Mouse (Mus musculus) C2C12 (cell line): ENCODE data around the gene Pgp. TPM values are rescaled to one million over a fixed set of nuclear protein-coding genes. Genes with fewer than 3 reads are reported as not detected.

Experiments
- H3K27me3 ChIP-seq: one replicate; pipeline ENCODE4 v1.6.1; 2011; ENCODE audit not compliant: control insufficient read depth, insufficient read depth, insufficient read length
- H3K36me3 ChIP-seq: one replicate; pipeline ENCODE4 v1.6.1; 2011; ENCODE audit not compliant: control insufficient read depth, insufficient read depth
- H3K4me3 ChIP-seq: one replicate; pipeline ENCODE4 v1.5.1; 2011; ENCODE audit warnings: mild to moderate bottlenecking, control low read depth; ENCODE audit not compliant: poor library complexity, insufficient read depth, severe bottlenecking
- H3K79me2 ChIP-seq: one replicate; pipeline ENCODE4 v1.6.1; 2011; ENCODE audit not compliant: control insufficient read depth, insufficient read depth
- H3K79me3 ChIP-seq: one replicate; pipeline ENCODE4 v1.6.1; 2011; ENCODE audit warnings: low read depth, control low read depth
- H3ac ChIP-seq: one replicate; pipeline ENCODE3; 2011; ENCODE audit warnings: low read depth; ENCODE audit not compliant: control insufficient read depth, insufficient read length
- CEBPB ChIP-seq: IDR thresholded peaks from one replicate; pipeline ENCODE4 v1.6.1; 2011; ENCODE audit warnings: low read depth, mild to moderate bottlenecking, control low read depth, moderate library complexity
- CTCF ChIP-seq: IDR thresholded peaks from one replicate; pipeline ENCODE4 v1.5.1; 2011; ENCODE audit not compliant: control insufficient read depth, insufficient read depth, insufficient read length
- FOSL1 ChIP-seq: IDR thresholded peaks from one replicate; pipeline ENCODE4 v1.8.0; 2011; ENCODE audit warnings: mild to moderate bottlenecking, low read length; ENCODE audit not compliant: poor library complexity, insufficient read depth, severe bottlenecking
- MAX ChIP-seq: IDR thresholded peaks from one replicate; pipeline ENCODE4 v1.6.1; 2011; ENCODE audit warnings: mild to moderate bottlenecking, control low read depth
- MYOD1 ChIP-seq: IDR thresholded peaks from one replicate; pipeline ENCODE4 v1.6.1; 2011; ENCODE audit warnings: low read depth; ENCODE audit not compliant: control insufficient read depth, insufficient read length
- MYOG ChIP-seq: IDR thresholded peaks from one replicate; pipeline ENCODE4 v1.6.1; 2011; ENCODE audit not compliant: control insufficient read depth, insufficient read length; ENCODE audit errors: extremely low read depth
- USF1 ChIP-seq: IDR thresholded peaks from one replicate; pipeline ENCODE4 v1.6.1; 2011; ENCODE audit warnings: low read depth, mild to moderate bottlenecking, control low read depth, moderate library complexity
- polyA plus RNA-seq: library from polyadenylated mRNA; unstranded; fragments of >200 nt; fragmentation: generic; extraction: Trizol; gene quantifications from one replicate; pipeline ENCODE4 v1.2.1, GENCODE M21; 2012; ENCODE audit warnings: missing spikeins

Pgp gene
- polyA plus RNA-seq, 1 experiment, result 56.7 TPM

GRCm38 (mm10) chr17:24478663-24479380 is 8.6 kb downstream of the Pgp start, which contains the start of gene Mlst8:
TSS of gene Mlst8 (minus strand) at chr17:24479078.
- H3K4me3 ChIP-seq, result peak within 1 kb of the TSS; percentile 49
- peaks cover 13% of the 10 kb centered on the region for H3K79me2 ChIP-seq
- peaks cover 3% of the 10 kb centered on the region for H3K79me3 ChIP-seq
- H3K36me3 ChIP-seq, result peaks cover 31% of the 10 kb centered on the region
- H3K27me3 ChIP-seq, result no peaks in the 10 kb centered on the region
- H3ac ChIP-seq, result peak within 1 kb of the TSS; percentile 96
- TF ChIP-seq CTCF (peak; percentile 91), CEBPB (no peak)

GRCm38 (mm10) chr17:24479431-24479830 is 9.2 kb downstream of the Pgp start:
- Histone ChIP-seq H3K27me3 (no peaks in the 10 kb centered on the region), H3K79me2 (peaks cover 13% of the 10 kb centered on the region), H3ac (no peak overlapping the region), H3K4me3 (peak overlapping the region; percentile 49), H3K79me3 (peaks cover 3% of the 10 kb centered on the region), H3K36me3 (peaks cover 26% of the 10 kb centered on the region)
- TF ChIP-seq MYOG, result no peak
- no peak for TF ChIP-seq FOSL1
- no peak for TF ChIP-seq MAX
- no peak for TF ChIP-seq CTCF
- no peak for TF ChIP-seq USF1
- no peak for TF ChIP-seq CEBPB
- TF ChIP-seq MYOD1, result no peak

- no peak overlapping the region for H3ac ChIP-seq
- no peak for TF ChIP-seq MYOD1
- no peak for TF ChIP-seq CEBPB
- no peak for TF ChIP-seq CTCF
- no peak for TF ChIP-seq FOSL1
- no peak for TF ChIP-seq MAX
- TF ChIP-seq MYOG, result no peak
- TF ChIP-seq USF1, result no peak
- peaks cover 13% of the 10 kb centered on the region for H3K79me2 ChIP-seq
- H3K4me3 ChIP-seq, result no peak overlapping the region
- H3K27me3 ChIP-seq, result peaks cover 3% of the 10 kb centered on the region
- H3K36me3 ChIP-seq, result peaks cover 17% of the 10 kb centered on the region
- peaks cover 3% of the 10 kb centered on the region for H3K79me3 ChIP-seq
Observed at GRCm38 (mm10) chr17:24480201-24480826, 10.1 kb downstream of the Pgp start.

- peaks cover 3% of the 10 kb centered on the region for H3K79me3 ChIP-seq
- no peak for TF ChIP-seq CEBPB
- no peak for TF ChIP-seq MAX
- TF ChIP-seq MYOG, result no peak
- no peak for TF ChIP-seq MYOD1
- TF ChIP-seq CTCF, result no peak
- TF ChIP-seq USF1, result no peak
- TF ChIP-seq FOSL1, result no peak
- H3K4me3 ChIP-seq, result no peak overlapping the region
- peaks cover 13% of the 10 kb centered on the region for H3K79me2 ChIP-seq
- H3K36me3 ChIP-seq, result peaks cover 8% of the 10 kb centered on the region
- H3ac ChIP-seq, result no peak overlapping the region
- peaks cover 5% of the 10 kb centered on the region for H3K27me3 ChIP-seq
Observed at GRCm38 (mm10) chr17:24481027-24481815, 11.0 kb downstream of the Pgp start.

GRCm38 (mm10) chr17:24483495-24483894 is 13.3 kb downstream of the Pgp start:
- H3K36me3 ChIP-seq, result no peaks in the 10 kb centered on the region
- no peak overlapping the region for H3ac ChIP-seq
- peaks cover 22% of the 10 kb centered on the region for H3K27me3 ChIP-seq
- H3K4me3 ChIP-seq, result no peak overlapping the region
- H3K79me2 ChIP-seq, result no peaks in the 10 kb centered on the region
- TF ChIP-seq MYOD1, result no peak
- no peak for TF ChIP-seq FOSL1
- TF ChIP-seq CEBPB, result no peak
- no peak for TF ChIP-seq USF1
- no peak for TF ChIP-seq CTCF
- TF ChIP-seq MAX, result no peak
- no peak for TF ChIP-seq MYOG
- no peaks in the 10 kb centered on the region for H3K79me3 ChIP-seq
